Mouse (Mus musculus) heart, embryonic 12.5 days (tissue): ENCODE measurements around the gene Cd160. TPM values are rescaled to one million over a fixed set of nuclear protein-coding genes. Genes with fewer than 3 reads are reported as not detected.

ENCODE experiments used
- ATAC-seq: fragments of 200-750 bp; cut with Nextera tagmentation; 2 replicates; pipeline ENCODE4 v1.8.0; 2017; ENCODE audit warnings: moderate TSS enrichment, moderate library complexity; ENCODE audit not compliant: insufficient number of reproducible peaks, low FRiP score
- H3K27ac ChIP-seq: fragments of 300-500 bp; sonication (generic); 2 replicates; pipeline ENCODE4 v1.5.1; 2016; ENCODE audit warnings: mild to moderate bottlenecking, moderate library complexity; ENCODE audit not compliant: poor library complexity, severe bottlenecking
- H3K27me3 ChIP-seq: fragments of 300-500 bp; sonication (generic); replicated peaks from 2 replicates; pipeline ENCODE4 v1.6.1; 2016; ENCODE audit warnings: mild to moderate bottlenecking, moderate library complexity
- H3K36me3 ChIP-seq: fragments of 300-500 bp; sonication (generic); 2 replicates; pipeline ENCODE4 v1.6.1; 2016; ENCODE audit warnings: mild to moderate bottlenecking, moderate library complexity
- H3K4me1 ChIP-seq: fragments of 300-500 bp; sonication (generic); replicated peaks from 2 replicates; pipeline ENCODE4 v1.6.1; 2016; ENCODE audit warnings: mild to moderate bottlenecking
- H3K4me2 ChIP-seq: fragments of 300-500 bp; sonication (generic); 2 replicates; pipeline ENCODE4 v1.6.1; 2016; ENCODE audit warnings: mild to moderate bottlenecking, moderate library complexity
- H3K4me3 ChIP-seq: fragments of 300-500 bp; sonication (generic); 2 replicates; pipeline ENCODE4 v1.5.1; 2016; ENCODE audit warnings: mild to moderate bottlenecking
- H3K9ac ChIP-seq: fragments of 300-500 bp; sonication (generic); 2 replicates; pipeline ENCODE4 v1.6.1; 2016; ENCODE audit warnings: mild to moderate bottlenecking, moderate library complexity
- H3K9me3 ChIP-seq: fragments of 300-500 bp; sonication (generic); replicated peaks from 2 replicates; pipeline ENCODE4 v1.6.1; 2016; ENCODE audit warnings: mild to moderate bottlenecking, moderate library complexity
- WGBS: fragments of 180-500 bp; shearing (Covaris S2); methylation state at CpG from one replicate; pipeline ENCODE4 v1.1.7; 2016; 5-methylcytosine and 5-hydroxymethylcytosine counted together
- polyA plus RNA-seq: library from polyadenylated mRNA; unstranded; fragments of >200 nt; fragmentation: Nextera tagmentation; extraction: Ambion mirVana; gene quantifications from 2 replicates; pipeline ENCODE4 v1.2.1, GENCODE M21; 2016

Cd160 gene
- polyA plus RNA-seq, 1 experiment from 2014 or later = not detected

GRCm38 (mm10) chr3:96829856-96830255, 705 bp upstream of the Cd160 start:
- Histone ChIP-seq H3K27ac (no peak overlapping the region), H3K4me3 (no peak overlapping the region), H3K27me3 (peaks cover 8% of the 10 kb centered on the region; the same call in 1 of the 2 replicates), H3K4me1 (peaks cover 5% of the 10 kb centered on the region), H3K36me3 (no peaks in the 10 kb centered on the region), H3K9ac (no peak overlapping the region), H3K9me3 (0 out of 2 replicates have a peak, but pooled peaks cover 4% of the 10 kb centered on the region), H3K4me2 (no peak overlapping the region)
- WGBS = 80% methylated on average over 10 of the region's 10 CpGs
- no peak for ATAC-seq

- Histone ChIP-seq H3K4me3 (no peak overlapping the region), H3K27me3 (peaks cover 8% of the 10 kb centered on the region; the same call in 1 of the 2 replicates), H3K4me1 (peaks cover 5% of the 10 kb centered on the region), H3K36me3 (no peaks in the 10 kb centered on the region), H3K27ac (no peak overlapping the region), H3K9me3 (0 out of 2 replicates have a peak, but pooled peaks cover 4% of the 10 kb centered on the region), H3K4me2 (peak overlapping the region; percentile 30), H3K9ac (no peak overlapping the region)
- 24% methylated on average over 15 of the region's 15 CpGs for WGBS
- ATAC-seq = no peak
Observed at GRCm38 (mm10) chr3:96828308-96828864, 765 bp downstream of the Cd160 start.

- no peaks in the 10 kb centered on the region for H3K36me3 ChIP-seq
- no peak for ATAC-seq
- no peak overlapping the region for H3K4me3 ChIP-seq
- H3K4me1 ChIP-seq = peaks cover 5% of the 10 kb centered on the region
- no peak overlapping the region for H3K27ac ChIP-seq
- no peak overlapping the region for H3K9ac ChIP-seq
- H3K4me2 ChIP-seq = no peak overlapping the region
- H3K27me3 ChIP-seq = 0 out of 2 replicates have a peak, but pooled peaks cover 8% of the 10 kb centered on the region
- WGBS = 38% methylated on average over 11 of the region's 11 CpGs
- H3K9me3 ChIP-seq = 0 out of 2 replicates have a peak, but pooled peaks cover 4% of the 10 kb centered on the region
Observed at GRCm38 (mm10) chr3:96825261-96825660, 3.9 kb downstream of the Cd160 start.

- Histone ChIP-seq H3K4me3 (no peak overlapping the region), H3K9me3 (0 out of 2 replicates have a peak, but pooled peaks cover 4% of the 10 kb centered on the region), H3K4me1 (peaks cover 5% of the 10 kb centered on the region), H3K4me2 (no peak overlapping the region), H3K27me3 (0 out of 2 replicates have a peak, but pooled peaks cover 8% of the 10 kb centered on the region), H3K9ac (no peak overlapping the region), H3K27ac (no peak overlapping the region), H3K36me3 (no peaks in the 10 kb centered on the region)
- no peak for ATAC-seq
- 87% methylated on average over 12 of the region's 12 CpGs for WGBS
Observed at GRCm38 (mm10) chr3:96824614-96825013, 4.5 kb downstream of the Cd160 start.

GRCm38 (mm10) chr3:96823701-96824100, 5.5 kb downstream of the Cd160 start:
- no peak for ATAC-seq
- H3K4me1 ChIP-seq = peaks cover 5% of the 10 kb centered on the region
- H3K9ac ChIP-seq = no peak overlapping the region
- H3K27me3 ChIP-seq = no peaks in the 10 kb centered on the region
- no peak overlapping the region for H3K4me3 ChIP-seq
- 0 out of 2 replicates have a peak, but pooled peaks cover 4% of the 10 kb centered on the region for H3K9me3 ChIP-seq
- H3K36me3 ChIP-seq = no peaks in the 10 kb centered on the region
- H3K27ac ChIP-seq = no peak overlapping the region
- H3K4me2 ChIP-seq = no peak overlapping the region
- WGBS = 76% methylated on average over 3 of the region's 3 CpGs

DNA sequence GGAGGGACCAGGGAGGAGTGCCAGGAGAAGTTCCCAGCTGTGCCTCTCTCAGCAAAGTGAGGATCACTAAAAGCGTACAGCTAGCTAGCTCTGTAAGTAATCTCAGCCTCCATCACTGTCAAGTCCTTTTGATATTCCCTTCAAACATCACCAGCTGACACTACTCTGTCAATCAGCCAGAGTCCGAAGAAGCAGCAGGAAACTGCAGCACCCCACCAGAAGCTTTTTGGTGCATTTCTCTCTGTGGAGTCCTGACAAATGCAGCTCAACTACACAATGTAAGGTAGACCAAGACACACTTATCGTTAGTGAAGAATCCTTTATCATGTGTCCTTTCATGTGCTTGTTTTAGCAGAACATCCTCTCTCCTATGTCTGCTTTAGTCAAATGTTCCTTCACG, 7.6 kb downstream of the Cd160 start:
- Histone ChIP-seq H3K27ac (no peak overlapping the region), H3K27me3 (0 out of 2 replicates have a peak, but pooled peaks cover 5% of the 10 kb centered on the region), H3K9me3 (peaks cover 6% of the 10 kb centered on the region), H3K4me2 (no peak overlapping the region), H3K36me3 (no peaks in the 10 kb centered on the region), H3K4me3 (no peak overlapping the region), H3K4me1 (no peaks in the 10 kb centered on the region), H3K9ac (no peak overlapping the region)
- 74% methylated on average over 4 of the region's 4 CpGs for WGBS
- no peak for ATAC-seq

DNA sequence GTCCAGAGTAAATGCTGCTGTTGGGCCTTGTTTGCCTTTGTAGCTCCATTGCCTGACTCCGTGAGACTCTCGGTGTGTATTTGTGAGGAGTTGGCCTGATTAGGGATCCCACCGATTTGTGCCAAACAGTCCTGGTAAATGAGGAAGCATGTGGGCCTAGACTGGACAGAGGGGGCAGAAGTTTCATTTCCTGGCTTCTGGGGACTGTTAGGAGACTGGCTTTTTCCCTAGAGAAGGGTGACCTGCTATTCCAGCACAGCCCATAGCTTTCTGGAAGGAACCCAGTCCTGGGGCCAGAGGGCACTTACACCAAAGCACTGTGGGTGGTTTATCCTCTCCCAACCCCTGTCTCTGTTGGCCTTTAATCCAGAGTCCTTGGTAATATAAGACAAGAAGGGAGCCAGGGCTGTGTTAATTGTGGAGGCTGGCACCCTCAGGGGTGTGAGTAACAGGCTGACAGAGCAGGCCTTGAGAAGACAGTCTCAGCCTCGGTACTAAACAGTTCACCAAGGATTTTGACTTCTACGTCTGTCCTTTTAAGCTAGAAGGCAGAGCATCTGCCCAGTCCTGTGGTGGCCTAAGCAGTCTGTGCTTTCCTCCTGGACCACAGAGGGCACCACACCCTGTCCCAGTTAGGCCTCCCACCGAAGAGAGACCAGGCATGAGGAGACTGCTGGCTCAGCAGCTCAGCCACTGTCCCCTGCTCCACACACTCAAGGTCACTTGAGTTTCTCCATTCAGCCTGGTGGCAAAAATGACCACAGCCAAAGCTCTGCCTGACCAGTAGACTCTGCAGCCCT, 8.8 kb downstream of the Cd160 start:
- Histone ChIP-seq H3K27me3 (0 out of 2 replicates have a peak, but pooled peaks cover 9% of the 10 kb centered on the region), H3K4me3 (no peak overlapping the region), H3K4me2 (no peak overlapping the region), H3K9ac (no peak overlapping the region), H3K9me3 (peaks cover 6% of the 10 kb centered on the region), H3K36me3 (no peaks in the 10 kb centered on the region), H3K27ac (no peak overlapping the region), H3K4me1 (no peaks in the 10 kb centered on the region)
- 68% methylated on average over 6 of the region's 6 CpGs for WGBS
- no peak for ATAC-seq

- Histone ChIP-seq H3K27ac (no peak overlapping the region), H3K4me1 (peaks cover 16% of the 10 kb centered on the region), H3K4me3 (no peak overlapping the region), H3K27me3 (0 out of 2 replicates have a peak, but pooled peaks cover 21% of the 10 kb centered on the region), H3K9me3 (peaks cover 6% of the 10 kb centered on the region), H3K9ac (no peak overlapping the region), H3K36me3 (no peaks in the 10 kb centered on the region), H3K4me2 (no peak overlapping the region)
- WGBS = 36% methylated on average over 6 of the region's 6 CpGs
- no peak for ATAC-seq
Observed at GRCm38 (mm10) chr3:96814342-96814741, 14.8 kb downstream of the Cd160 start.

- WGBS = 25% methylated on average over 7 of the region's 7 CpGs
Observed at GRCm38 (mm10) chr3:96813591-96814244, 15.4 kb downstream of the Cd160 start.

GRCm38 (mm10) chr3:96813106-96813505, 16.0 kb downstream of the Cd160 start:
- peaks cover 6% of the 10 kb centered on the region for H3K9me3 ChIP-seq
- H3K4me1 ChIP-seq = peaks cover 24% of the 10 kb centered on the region
- no peak overlapping the region for H3K27ac ChIP-seq
- no peaks in the 10 kb centered on the region for H3K36me3 ChIP-seq
- peak; percentile 57 for ATAC-seq
- 4% methylated on average over 9 of the region's 9 CpGs for WGBS
- peak overlapping the region; percentile 55 for H3K4me2 ChIP-seq
- no peak overlapping the region for H3K9ac ChIP-seq
- H3K4me3 ChIP-seq = 0 out of 2 replicates have a peak overlapping the region, but pooled peaks have one; percentile 5
- 0 out of 2 replicates have a peak, but pooled peaks cover 21% of the 10 kb centered on the region for H3K27me3 ChIP-seq

More at GRCm38 (mm10) chr3:96813591-96814244, 15.4 kb downstream of the Cd160 start:
- Histone ChIP-seq H3K4me1 (peaks cover 19% of the 10 kb centered on the region), H3K27ac (no peak overlapping the region), H3K4me2 (peak overlapping the region; percentile 55), H3K27me3 (0 out of 2 replicates have a peak, but pooled peaks cover 21% of the 10 kb centered on the region), H3K4me3 (0 out of 2 replicates have a peak overlapping the region, but pooled peaks have one; percentile 5), H3K36me3 (no peaks in the 10 kb centered on the region), H3K9ac (no peak overlapping the region), H3K9me3 (peaks cover 6% of the 10 kb centered on the region)
- ATAC-seq = 0 out of 2 replicates have a peak, but pooled peaks have one; percentile 31
